10 mouse cellular contexts compared by ENCODE assay signal in the genomic region with DNA sequence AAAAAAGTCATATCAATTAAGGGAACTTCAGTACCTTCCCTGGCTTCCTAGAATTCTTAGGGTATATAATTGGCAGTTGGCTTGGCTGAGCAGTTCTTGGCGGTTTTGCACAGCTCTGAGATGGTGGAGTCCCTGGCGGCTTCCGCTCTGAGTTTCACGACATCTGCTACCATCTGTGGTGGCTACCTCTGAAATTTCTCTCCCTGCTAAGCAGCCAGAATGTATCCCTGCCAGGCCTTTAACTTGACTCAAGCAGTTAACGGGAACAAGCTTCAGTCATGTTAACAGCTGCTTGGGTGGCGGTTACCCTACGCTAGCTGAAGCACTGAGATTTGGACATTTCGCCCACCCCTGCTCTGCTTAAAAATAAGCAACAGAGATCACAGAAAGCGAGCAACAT.
DNase-seq lines count a peak whose midpoint lies in the region; ATAC-seq and TF ChIP-seq lines count a peak whose summit lies in the region.
"Had no signal": no experiment of that assay in that cellular context is flagged by ENCODE, and none has a peak within 500 bp of the region (broad histone marks: within the 10 kb centered on the region; RNA-seq: fewer than 3 reads in every experiment).

No protein-coding gene starts in this region.

- intact Hi-C loops in left cerebral cortex, adult 2 months (cut with DNase I) = no loop called here

- no peak overlapping the region for H3K4me2 ChIP-seq in heart, embryonic 12.5 days
- H3K4me2 ChIP-seq in midbrain, postnatal 0 days (ENCODE audit: low read depth, low read length, poor library complexity, severe bottlenecking) = no peak overlapping the region
- no peak overlapping the region for H3K4me2 ChIP-seq in midbrain, embryonic 14.5 days (ENCODE audit: low read length)

- peak; percentile 49 to 60 for DNase-seq in heart, adult 9 months (ENCODE audit: low spot score in 2 of 2)
- DNase-seq in midbrain, postnatal 0 days (ENCODE audit: low spot score) = peak; percentile 61
- no peak for DNase-seq in midbrain, embryonic 14.5 days
- DNase-seq in left cerebral cortex, adult 2 months (ENCODE audit: extremely low spot score in 1 of 2, low spot score in 2 of 2) = peak; percentile 31 to 59
- DNase-seq in gastrocnemius, postnatal 10 days = no peak
- no peak for DNase-seq in thymus, postnatal 4 days
- DNase-seq: adrenal gland, postnatal 36 days; lung, postnatal 14 days had no signal

- H3K9me3 ChIP-seq in heart, embryonic 12.5 days (replicated peaks) = no peaks in the 10 kb centered on the region
- H3K9me3 ChIP-seq in midbrain, postnatal 0 days (ENCODE audit: low read length) = no peaks in the 10 kb centered on the region
- no peaks in the 10 kb centered on the region for H3K9me3 ChIP-seq in midbrain, embryonic 14.5 days (ENCODE audit: control insufficient read depth, low read length)

- no peak overlapping the region for H3K4me3 ChIP-seq in heart, embryonic 12.5 days
- H3K4me3 ChIP-seq in midbrain, postnatal 0 days (ENCODE audit: low read depth, low read length) = no peak overlapping the region
- no peak overlapping the region for H3K4me3 ChIP-seq in midbrain, embryonic 14.5 days (replicated peaks; ENCODE audit: low read depth, low read length)
- no peak overlapping the region for H3K4me3 ChIP-seq in left cerebral cortex, adult 2 months

- H3K4me1 ChIP-seq in heart, embryonic 12.5 days (replicated peaks) = no peaks in the 10 kb centered on the region
- no peaks in the 10 kb centered on the region for H3K4me1 ChIP-seq in midbrain, postnatal 0 days (ENCODE audit: insufficient read depth, low read length)
- H3K4me1 ChIP-seq in midbrain, embryonic 14.5 days (ENCODE audit: control insufficient read depth, insufficient read depth, low read length) = no peaks in the 10 kb centered on the region

- TF ChIP-seq CTCF in midbrain, postnatal 0 days (IDR thresholded peaks at IDR 0.05) = no peak
- TF ChIP-seq CTCF in left cerebral cortex, adult 2 months (IDR thresholded peaks at IDR 0.05) = no peak

- WGBS in heart, embryonic 12.5 days = 77% methylated on average over 9 of the region's 9 CpGs
- WGBS in midbrain, postnatal 0 days = 82% methylated on average over 9 of the region's 9 CpGs
- WGBS in midbrain, embryonic 14.5 days = 84% methylated on average over 9 of the region's 9 CpGs

- H3K27ac ChIP-seq in heart, embryonic 12.5 days (ENCODE audit: poor library complexity, severe bottlenecking) = no peak overlapping the region
- H3K27ac ChIP-seq in midbrain, postnatal 0 days (ENCODE audit: low read depth, low read length) = no peak overlapping the region
- H3K27ac ChIP-seq in midbrain, embryonic 14.5 days (replicated peaks; ENCODE audit: low read depth, low read length) = no peak overlapping the region
- no peak overlapping the region for H3K27ac ChIP-seq in left cerebral cortex, adult 2 months

- H3K9ac ChIP-seq in heart, embryonic 12.5 days = no peak overlapping the region
- H3K9ac ChIP-seq in midbrain, postnatal 0 days (replicated peaks; ENCODE audit: low read length, poor library complexity, severe bottlenecking) = no peak overlapping the region
- no peak overlapping the region for H3K9ac ChIP-seq in midbrain, embryonic 14.5 days (replicated peaks; ENCODE audit: low read length)

- ATAC-seq in heart, embryonic 12.5 days (ENCODE audit: insufficient number of reproducible peaks, low FRiP score) = no peak
- ATAC-seq in midbrain, postnatal 0 days (ENCODE audit: low FRiP score) = no peak
- ATAC-seq in midbrain, embryonic 14.5 days (ENCODE audit: low FRiP score, low TSS enrichment) = no peak
- ATAC-seq in granulocyte monocyte progenitor cell, adult 5-6 weeks (replicated peaks; ENCODE audit: poor library complexity, severe bottlenecking) = no peak

- no peaks in the 10 kb centered on the region for H3K36me3 ChIP-seq in heart, embryonic 12.5 days
- H3K36me3 ChIP-seq in midbrain, postnatal 0 days (ENCODE audit: insufficient read depth, low read length) = no peaks in the 10 kb centered on the region
- H3K36me3 ChIP-seq in midbrain, embryonic 14.5 days (ENCODE audit: control insufficient read depth, insufficient read depth, low read length) = no peaks in the 10 kb centered on the region

- no peaks in the 10 kb centered on the region for H3K27me3 ChIP-seq in heart, embryonic 12.5 days (replicated peaks)
- H3K27me3 ChIP-seq in midbrain, postnatal 0 days (ENCODE audit: insufficient read depth, low read length) = no peaks in the 10 kb centered on the region
- H3K27me3 ChIP-seq in midbrain, embryonic 14.5 days (ENCODE audit: control insufficient read depth, insufficient read depth, low read length) = no peaks in the 10 kb centered on the region

Comparison
In these comparisons a context has a peak if more than half of its experiments do, and no peak if none do; other contexts are left out.
1. DNase-seq: peak in heart, adult 9 months (2 of 2), midbrain, postnatal 0 days (single experiment) and left cerebral cortex, adult 2 months (2 of 2); none in midbrain, embryonic 14.5 days (single experiment), gastrocnemius, postnatal 10 days (single experiment) and thymus, postnatal 4 days (single experiment).